Mouse (Mus musculus) cerebellum, adult 2 months (tissue): Measurements from ENCODE around the gene Rnh1. TPM values are rescaled to one million over a fixed set of nuclear protein-coding genes. Genes with fewer than 3 reads are reported as not detected.

ENCODE experiments used
- DNase-seq, 2 experiments: peaks; one replicate each; pipeline ENCODE4 v3.0.0; 2021
- H3K27ac ChIP-seq: fragments of 200-500 bp; 2 replicates; pipeline ENCODE4 v1.5.1; 2012; ENCODE audit warnings: low read length, control low read depth, inconsistent platforms; ENCODE audit not compliant: insufficient read depth
- H3K27me3 ChIP-seq: fragments of 200-500 bp; 2 replicates; pipeline ENCODE4 v1.6.1; 2012; ENCODE audit warnings: inconsistent platforms, mild to moderate bottlenecking, low read length, moderate library complexity; ENCODE audit not compliant: control insufficient read depth, insufficient read depth
- H3K4me1 ChIP-seq: fragments of 200-500 bp; 2 replicates; pipeline ENCODE4 v1.6.1; 2011; ENCODE audit warnings: low read length; ENCODE audit not compliant: control insufficient read depth, insufficient read depth
- H3K4me3 ChIP-seq: fragments of 200-500 bp; replicated peaks from 2 replicates; pipeline ENCODE3; 2011; ENCODE audit warnings: mild to moderate bottlenecking, low read depth, low read length, control low read depth; ENCODE audit not compliant: insufficient read depth
- CTCF ChIP-seq: fragments of 200-500 bp; IDR thresholded peaks from 2 replicates; pipeline ENCODE4 v1.5.1; 2011; ENCODE audit warnings: low read depth, mild to moderate bottlenecking, control low read depth, low read length, moderate library complexity, borderline replicate concordance; ENCODE audit not compliant: insufficient read depth
- POLR2A ChIP-seq: fragments of 200-500 bp; IDR thresholded peaks from 2 replicates; pipeline ENCODE4 v1.6.1; 2011; ENCODE audit warnings: low read length, control low read depth, borderline replicate concordance; ENCODE audit not compliant: insufficient read depth
- WGBS: fragments of 180-500 bp; shearing (Covaris S2); methylation state at CpG from one replicate; pipeline ENCODE4 v1.1.7; 2018; 5-methylcytosine and 5-hydroxymethylcytosine counted together
- polyA plus RNA-seq: library from polyadenylated mRNA; depleted of rRNA; stranded (reverse); fragments of >200 nt; gene quantifications from 2 replicates; pipeline ENCODE4 v1.2.3, GENCODE M21; 2012; rRNA removed

Gene Rnh1
- polyA plus RNA-seq, 1 experiment, result 66.9 TPM

DNA sequence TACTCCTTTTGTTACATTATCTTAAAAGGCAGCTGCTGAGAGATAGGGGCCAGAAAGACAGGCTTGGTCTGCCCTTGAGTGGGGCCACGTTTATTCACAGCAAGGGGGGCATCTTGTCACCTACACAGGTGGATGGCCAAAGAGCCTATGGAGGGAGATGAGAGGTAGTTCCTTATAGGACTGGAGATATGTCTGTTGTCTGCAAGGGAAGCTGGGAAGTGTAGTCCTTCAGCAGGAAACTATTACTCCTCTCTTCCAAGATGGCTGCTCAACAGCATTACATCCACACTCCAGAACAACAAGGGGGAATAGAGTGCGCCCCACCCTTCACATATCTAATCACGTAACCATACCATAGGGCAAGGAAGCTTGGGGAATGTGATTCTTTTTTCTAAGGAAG is 53.2 kb downstream of the Rnh1 start:
- H3K27ac ChIP-seq, result no peak overlapping the region
- no peak overlapping the region for H3K4me3 ChIP-seq
- WGBS, result 72% methylated on average over 3 of the region's 3 CpGs
- TF ChIP-seq CTCF (no peak), POLR2A (no peak)
- DNase-seq, result no peak
- no peaks in the 10 kb centered on the region for H3K27me3 ChIP-seq
- no peaks in the 10 kb centered on the region for H3K4me1 ChIP-seq

DNA sequence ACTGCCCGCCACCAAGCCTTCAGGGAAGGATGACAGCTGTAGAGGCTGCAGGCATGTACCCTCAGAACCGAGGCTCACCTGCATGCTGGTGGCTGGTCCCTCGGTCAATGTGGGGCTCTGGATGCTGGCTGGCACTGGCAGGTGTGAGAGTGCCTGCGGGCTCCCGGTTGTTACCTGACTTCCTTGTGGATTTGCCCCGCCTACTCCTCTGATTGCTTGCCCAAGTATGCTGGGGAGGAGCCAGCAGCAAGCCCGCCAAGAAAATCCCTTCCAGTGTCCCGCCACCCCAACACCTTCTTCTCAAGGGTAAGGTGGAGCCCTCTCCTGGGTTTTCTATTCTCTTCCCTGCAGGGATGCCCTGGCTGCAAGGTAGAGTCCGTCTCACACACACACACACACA is 55.0 kb downstream of the Rnh1 start, which contains the start of gene Ano9:
Gene Ano9, minus strand, starts transcription at position 171 of the 400 bp plus-strand sequence.
- Histone ChIP-seq H3K4me1 (no peaks in the 10 kb centered on the region), H3K4me3 (no peak within 1 kb of the TSS), H3K27ac (no peak within 1 kb of the TSS), H3K27me3 (no peaks in the 10 kb centered on the region)
- WGBS, result 11% methylated on average over 9 of the region's 9 CpGs
- no peak for TF ChIP-seq CTCF
- TF ChIP-seq POLR2A, result no peak
- DNase-seq, result no peak

DNA sequence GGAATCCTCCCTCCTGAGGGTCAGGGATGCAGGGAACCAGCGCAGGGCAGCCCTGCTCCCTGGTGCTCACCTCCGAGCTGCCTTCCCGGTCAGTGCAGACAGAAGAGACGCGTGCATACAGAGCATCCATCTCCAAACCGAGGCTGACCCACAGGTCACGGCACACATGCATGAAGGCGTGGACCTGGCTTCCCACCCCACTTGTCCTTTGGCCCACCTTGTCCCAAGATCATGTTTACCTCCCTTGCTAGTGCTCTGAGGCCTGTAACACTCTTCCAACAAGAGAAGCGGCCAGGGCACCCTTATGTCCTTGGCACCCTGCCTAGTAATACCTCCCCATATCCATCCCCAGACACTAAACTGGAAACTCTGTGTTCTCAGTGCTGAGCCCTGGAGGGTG is 56.8 kb downstream of the Rnh1 start:
- no peak for DNase-seq
- Histone ChIP-seq H3K4me3 (no peak overlapping the region), H3K27me3 (no peaks in the 10 kb centered on the region), H3K4me1 (no peaks in the 10 kb centered on the region), H3K27ac (no peak overlapping the region)
- TF ChIP-seq POLR2A (no peak), CTCF (no peak)
- WGBS, result 86% methylated on average over 9 of the region's 9 CpGs

Other genes with a start within 250 kb of the Rnh1 start
- 5.6 and 6.6 TPM in 2 replicates for gene Pgghg, start 231.5 kb downstream of the Rnh1 start, polyA plus RNA-seq
- gene Ifitm5, start 222.6 kb downstream of the Rnh1 start, polyA plus RNA-seq, result 0.16 TPM in 1 of 2 replicates, not detected in the other
- not detected in 2 replicates for gene Gm45717, start 216.9 kb downstream of the Rnh1 start, polyA plus RNA-seq
- gene Ifitm2, start 216.9 kb downstream of the Rnh1 start, polyA plus RNA-seq, result 31.7 and 35.3 TPM in 2 replicates
- 19.9 and 20.0 TPM in 2 replicates for gene Ifitm1, start 205.6 kb downstream of the Rnh1 start, polyA plus RNA-seq
- gene Ifitm3, start 162.1 kb downstream of the Rnh1 start, polyA plus RNA-seq, result 44.4 and 47.9 TPM in 2 replicates
- gene Ifitm6, start 154.9 kb downstream of the Rnh1 start, polyA plus RNA-seq, result 0.56 and 0.87 TPM in 2 replicates
- not detected in 2 replicates for gene Gm17387, start 143.7 kb downstream of the Rnh1 start, polyA plus RNA-seq
- gene B4galnt4, start 111.8 kb downstream of the Rnh1 start, polyA plus RNA-seq, result 79.0 and 90.6 TPM in 2 replicates
- gene Pkp3, start 94.6 kb downstream of the Rnh1 start, polyA plus RNA-seq, result 9.6 and 11.2 TPM in 2 replicates
- 2.8 and 4.1 TPM in 2 replicates for gene Sigirr, start 72.3 kb downstream of the Rnh1 start, polyA plus RNA-seq
- 0.08 TPM in 1 of 2 replicates, not detected in the other for gene Ano9, start 55.1 kb downstream of the Rnh1 start, polyA plus RNA-seq
- gene Ptdss2, start 50.5 kb downstream of the Rnh1 start, polyA plus RNA-seq, result 62.4 and 64.2 TPM in 2 replicates
- 169 and 186 TPM in 2 replicates for gene Hras, start 21.1 kb upstream of the Rnh1 start, polyA plus RNA-seq
- 5.6 and 6.3 TPM in 2 replicates for gene Lrrc56, start 21.3 kb upstream of the Rnh1 start, polyA plus RNA-seq
- gene Lmntd2, start 41.2 kb upstream of the Rnh1 start, polyA plus RNA-seq, result 0.19 and 0.26 TPM in 2 replicates
- 5.5 TPM in 2 replicates for gene Rassf7, start 43.0 kb upstream of the Rnh1 start, polyA plus RNA-seq
- 31.2 and 32.0 TPM in 2 replicates for gene Phrf1, start 55.9 kb upstream of the Rnh1 start, polyA plus RNA-seq
- 4.7 and 5.6 TPM in 2 replicates for gene Irf7, start 93.6 kb upstream of the Rnh1 start, polyA plus RNA-seq
- gene Cdhr5, start 103.9 kb upstream of the Rnh1 start, polyA plus RNA-seq, result 0.07 TPM in 1 of 2 replicates, not detected in the other
- gene Sct, start 106.3 kb upstream of the Rnh1 start, polyA plus RNA-seq, result 0.70 and 1.0 TPM in 2 replicates
- gene Drd4, start 119.1 kb upstream of the Rnh1 start, polyA plus RNA-seq, result 0.49 and 0.76 TPM in 2 replicates
- gene Deaf1, start 154.8 kb upstream of the Rnh1 start, polyA plus RNA-seq, result 47.5 and 49.3 TPM in 2 replicates
- 66.7 and 68.3 TPM in 2 replicates for gene Tmem80, start 154.9 kb upstream of the Rnh1 start, polyA plus RNA-seq
- 77.3 and 90.4 TPM in 2 replicates for gene Eps8l2, start 166.0 kb upstream of the Rnh1 start, polyA plus RNA-seq
- gene Taldo1, start 219.3 kb upstream of the Rnh1 start, polyA plus RNA-seq, result 222 and 232 TPM in 2 replicates
- gene Gatd1, start 241.3 kb upstream of the Rnh1 start, polyA plus RNA-seq, result 48.1 and 49.2 TPM in 2 replicates